Mouse (Mus musculus) hindbrain, embryonic 11.5 days (tissue): ENCODE results near the gene Nbea. TPM values are rescaled to one million over a fixed set of nuclear protein-coding genes. Genes with fewer than 3 reads are reported as not detected.
A peak's percentile ranks its signal among the peaks of the same experiment; 100 is the strongest.

Experiments
- ATAC-seq: fragments of 200-750 bp; cut with Nextera tagmentation; 2 replicates; pipeline ENCODE4 v1.8.0; 2017; ENCODE audit warnings: mild to moderate bottlenecking, moderate TSS enrichment, moderate library complexity; ENCODE audit not compliant: low FRiP score
- DNase-seq: peaks from one replicate; pipeline ENCODE4 v3.0.0-alpha.2; 2015; ENCODE audit warnings: low spot score
- H3K27ac ChIP-seq: fragments of 300-500 bp; sonication (generic); 2 replicates; pipeline ENCODE4 v1.5.1; 2014; ENCODE audit warnings: mild to moderate bottlenecking, low read depth, low read length
- H3K27me3 ChIP-seq: fragments of 300-500 bp; sonication (generic); 2 replicates; pipeline ENCODE4 v1.6.1; 2014; ENCODE audit warnings: mild to moderate bottlenecking, low read length, moderate library complexity, mixed read lengths; ENCODE audit not compliant: control insufficient read depth, insufficient read depth
- H3K36me3 ChIP-seq: fragments of 300-500 bp; sonication (generic); 2 replicates; pipeline ENCODE4 v1.6.1; 2014; ENCODE audit warnings: mild to moderate bottlenecking, low read length, moderate library complexity, mixed read lengths; ENCODE audit not compliant: control insufficient read depth, insufficient read depth
- H3K4me1 ChIP-seq: fragments of 300-500 bp; sonication (generic); replicated peaks from 2 replicates; pipeline ENCODE4 v1.6.1; 2014; ENCODE audit warnings: low read length, mixed read lengths; ENCODE audit not compliant: control insufficient read depth, insufficient read depth
- H3K4me2 ChIP-seq: fragments of 300-500 bp; sonication (generic); replicated peaks from 2 replicates; pipeline ENCODE4 v1.6.1; 2014; ENCODE audit warnings: mild to moderate bottlenecking, low read depth, low read length
- H3K4me3 ChIP-seq: fragments of 300-500 bp; sonication (generic); 2 replicates; pipeline ENCODE4 v1.5.1; 2014; ENCODE audit warnings: low read depth, low read length
- H3K9ac ChIP-seq: fragments of 300-500 bp; sonication (generic); 2 replicates; pipeline ENCODE4 v1.6.1; 2014; ENCODE audit warnings: low read depth, low read length
- H3K9me3 ChIP-seq: fragments of 300-500 bp; sonication (generic); 2 replicates; pipeline ENCODE4 v1.6.1; 2016; ENCODE audit warnings: low read length; ENCODE audit not compliant: control insufficient read depth
- WGBS: fragments of 180-500 bp; shearing (Covaris S2); extraction: QIAGEN DNeasy Blood & Tissue Kit; methylation state at CpG from one replicate; pipeline ENCODE4 v1.1.7; 2014; 5-methylcytosine and 5-hydroxymethylcytosine counted together
- polyA plus RNA-seq: library from polyadenylated mRNA; unstranded; fragments of >200 nt; fragmentation: Nextera tagmentation; extraction: Ambion mirVana; gene quantifications from 2 replicates; pipeline ENCODE4 v1.2.1, GENCODE M21; 2014

Gene Nbea
- polyA plus RNA-seq, 1 experiment from 2014 or later, result 34.1 TPM

DNA sequence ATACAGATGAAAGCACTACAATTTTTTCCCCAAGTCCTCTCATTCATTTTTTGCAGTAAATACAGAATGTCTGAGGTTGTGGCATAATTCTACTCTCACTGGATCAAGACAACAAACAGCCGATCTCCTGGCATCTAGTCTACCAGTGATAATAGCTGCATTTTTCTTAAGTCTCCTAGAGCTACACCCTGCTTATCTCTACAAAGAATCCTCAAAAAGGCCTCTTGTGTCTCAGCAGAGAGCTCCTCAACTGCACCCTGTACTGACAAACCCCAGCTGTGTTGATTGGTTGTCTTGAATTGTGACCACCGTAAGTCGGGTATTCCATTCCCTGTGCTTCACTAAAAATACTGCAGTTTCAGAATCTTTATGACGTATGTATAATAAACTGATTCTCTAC lies 118.3 kb downstream of the Nbea start:
- H3K9ac ChIP-seq, result no peak overlapping the region
- no peaks in the 10 kb centered on the region for H3K27me3 ChIP-seq
- H3K36me3 ChIP-seq, result no peaks in the 10 kb centered on the region
- DNase-seq (no peak), ATAC-seq (no peak)
- no peak overlapping the region for H3K27ac ChIP-seq
- H3K4me2 ChIP-seq, result no peak overlapping the region
- WGBS, result 89% methylated on average over 4 of the region's 4 CpGs
- H3K9me3 ChIP-seq, result no peaks in the 10 kb centered on the region
- H3K4me3 ChIP-seq, result no peak overlapping the region
- H3K4me1 ChIP-seq, result no peaks in the 10 kb centered on the region

DNA sequence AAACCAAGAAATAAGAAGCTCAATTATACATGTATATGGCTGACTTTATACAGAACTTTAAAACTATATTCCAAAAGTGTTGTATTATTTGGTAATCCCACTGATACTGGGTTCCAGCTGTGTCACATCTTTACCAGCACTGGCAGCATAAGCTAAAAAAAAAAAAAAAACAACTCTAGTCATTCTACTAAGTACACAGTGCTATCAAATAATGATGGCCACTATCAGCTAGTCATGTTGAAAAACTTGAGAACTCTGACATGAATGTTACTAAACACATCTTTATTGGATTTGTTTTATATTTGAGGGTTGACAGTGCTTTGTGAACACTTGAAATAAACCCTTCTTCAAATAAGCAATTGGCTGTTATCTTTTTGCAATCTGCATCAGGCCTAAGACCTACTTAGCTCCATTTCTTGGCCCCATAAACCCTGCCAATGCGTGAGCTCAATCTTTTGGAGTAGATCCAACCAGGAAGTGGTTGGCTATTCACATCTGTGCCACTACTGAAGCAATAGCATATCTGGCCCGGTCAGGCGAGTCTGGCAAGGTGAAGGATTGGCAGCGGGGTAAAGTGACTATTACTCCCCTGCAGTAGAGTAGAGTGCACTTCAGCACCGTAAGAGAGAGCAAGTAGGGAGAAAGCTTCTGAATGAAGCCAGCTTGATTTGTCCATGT lies 137.7 kb downstream of the Nbea start:
- DNase-seq (no peak), ATAC-seq (no peak)
- no peak overlapping the region for H3K9ac ChIP-seq
- H3K4me2 ChIP-seq, result no peak overlapping the region
- no peaks in the 10 kb centered on the region for H3K36me3 ChIP-seq
- H3K4me1 ChIP-seq, result no peaks in the 10 kb centered on the region
- no peaks in the 10 kb centered on the region for H3K27me3 ChIP-seq
- no peak overlapping the region for H3K27ac ChIP-seq
- H3K4me3 ChIP-seq, result no peak overlapping the region
- WGBS, result 97% methylated on average over 5 of the region's 5 CpGs
- H3K9me3 ChIP-seq, result no peaks in the 10 kb centered on the region

DNA sequence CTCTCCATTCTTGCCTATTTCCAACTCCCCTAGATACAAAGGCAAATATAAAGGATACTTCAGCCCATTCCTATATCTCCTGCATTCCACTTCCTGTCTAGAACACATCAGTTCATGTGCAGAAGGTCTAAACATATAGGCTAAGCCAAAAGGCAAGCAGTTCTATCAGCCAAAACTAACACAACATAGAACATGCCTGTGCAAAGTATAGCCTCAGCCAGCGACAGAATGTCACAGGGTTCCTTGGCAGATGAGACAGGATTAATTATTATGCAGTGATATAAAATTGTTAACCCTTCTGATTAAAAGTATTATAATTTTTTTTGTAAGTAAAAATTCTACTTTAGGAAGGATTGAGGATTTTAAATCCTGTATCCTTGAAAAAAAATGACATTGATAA lies 140.4 kb downstream of the Nbea start:
- Histone ChIP-seq H3K4me3 (no peak overlapping the region), H3K4me1 (no peaks in the 10 kb centered on the region), H3K9ac (no peak overlapping the region), H3K36me3 (no peaks in the 10 kb centered on the region), H3K27me3 (no peaks in the 10 kb centered on the region), H3K9me3 (no peaks in the 10 kb centered on the region), H3K27ac (no peak overlapping the region), H3K4me2 (no peak overlapping the region)
- WGBS, result 88% methylated on average over 1 of the region's 1 CpGs
- ATAC-seq (no peak), DNase-seq (no peak)

DNA sequence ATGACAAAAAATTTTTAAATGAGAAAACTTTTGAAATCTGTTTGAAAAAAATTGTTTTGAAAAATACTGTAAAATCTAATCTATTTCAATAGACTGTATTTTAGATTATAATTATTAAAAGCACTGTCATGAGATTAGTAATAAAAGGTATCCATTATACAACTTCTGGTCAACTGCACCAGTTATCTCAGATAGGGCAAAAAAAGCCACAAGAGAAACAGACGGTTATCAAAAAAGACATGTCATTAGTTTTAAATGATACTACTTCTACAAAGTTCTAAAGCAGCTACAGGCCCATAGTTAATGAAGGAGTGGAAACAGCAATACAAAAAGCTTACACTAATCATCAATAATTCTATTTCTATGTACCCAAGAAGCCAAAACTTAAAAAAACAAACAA lies 144.0 kb downstream of the Nbea start:
- DNase-seq (no peak), ATAC-seq (no peak)
- Histone ChIP-seq H3K4me1 (no peaks in the 10 kb centered on the region), H3K27ac (no peak overlapping the region), H3K27me3 (no peaks in the 10 kb centered on the region), H3K4me2 (no peak overlapping the region), H3K4me3 (no peak overlapping the region), H3K9me3 (no peaks in the 10 kb centered on the region), H3K36me3 (no peaks in the 10 kb centered on the region), H3K9ac (no peak overlapping the region)
- WGBS, result 93% methylated on average over 1 of the region's 1 CpGs

DNA sequence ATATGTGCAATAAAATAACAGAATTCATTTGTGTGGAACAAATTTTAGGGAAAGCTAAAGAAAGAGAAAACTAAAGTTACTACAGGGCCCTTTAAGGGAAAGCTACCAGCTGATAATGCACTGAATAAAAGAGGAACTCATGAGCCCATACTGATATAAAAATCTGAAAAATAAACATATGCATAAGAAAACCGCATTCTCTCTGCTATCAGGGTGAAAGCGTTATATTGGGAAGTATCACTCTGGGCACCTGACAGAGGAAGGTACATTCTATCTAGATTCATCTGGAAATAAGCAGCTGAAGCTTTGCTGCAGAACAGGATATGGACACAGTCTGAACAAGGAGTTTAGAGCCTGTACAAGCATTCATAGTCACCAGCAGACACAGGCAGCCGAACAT lies 148.9 kb downstream of the Nbea start:
- DNase-seq (no peak), ATAC-seq (no peak)
- no peak overlapping the region for H3K27ac ChIP-seq
- H3K4me2 ChIP-seq, result no peak overlapping the region
- H3K27me3 ChIP-seq, result no peaks in the 10 kb centered on the region
- H3K9me3 ChIP-seq, result no peaks in the 10 kb centered on the region
- H3K9ac ChIP-seq, result no peak overlapping the region
- no peaks in the 10 kb centered on the region for H3K4me1 ChIP-seq
- 88% methylated on average over 3 of the region's 3 CpGs for WGBS
- no peaks in the 10 kb centered on the region for H3K36me3 ChIP-seq
- no peak overlapping the region for H3K4me3 ChIP-seq

DNA sequence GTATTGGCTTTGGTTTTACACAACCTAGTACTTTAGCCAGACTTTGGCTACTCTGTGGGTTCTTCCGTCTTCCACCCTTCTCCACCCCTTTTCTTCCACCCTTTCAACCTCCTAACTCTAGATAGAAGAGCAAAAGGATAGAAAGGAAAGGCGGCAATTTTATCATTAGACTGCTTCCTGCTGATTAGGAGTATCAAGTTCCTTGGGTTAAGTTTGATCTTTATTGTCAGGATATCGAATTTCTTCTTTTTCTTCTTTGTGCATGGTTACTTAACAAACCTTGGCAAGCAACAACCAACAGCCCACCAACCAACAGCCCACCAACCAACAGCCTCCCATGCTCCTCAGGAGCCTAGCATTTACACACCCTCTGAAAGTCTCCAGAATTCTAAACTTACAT lies 165.0 kb downstream of the Nbea start:
- Histone ChIP-seq H3K4me3 (no peak overlapping the region), H3K27me3 (no peaks in the 10 kb centered on the region), H3K27ac (no peak overlapping the region), H3K4me1 (no peaks in the 10 kb centered on the region), H3K4me2 (no peak overlapping the region), H3K9me3 (no peaks in the 10 kb centered on the region), H3K9ac (no peak overlapping the region), H3K36me3 (no peaks in the 10 kb centered on the region)
- 89% methylated on average over 3 of the region's 3 CpGs for WGBS
- ATAC-seq, result no peak
- no peak for DNase-seq

DNA sequence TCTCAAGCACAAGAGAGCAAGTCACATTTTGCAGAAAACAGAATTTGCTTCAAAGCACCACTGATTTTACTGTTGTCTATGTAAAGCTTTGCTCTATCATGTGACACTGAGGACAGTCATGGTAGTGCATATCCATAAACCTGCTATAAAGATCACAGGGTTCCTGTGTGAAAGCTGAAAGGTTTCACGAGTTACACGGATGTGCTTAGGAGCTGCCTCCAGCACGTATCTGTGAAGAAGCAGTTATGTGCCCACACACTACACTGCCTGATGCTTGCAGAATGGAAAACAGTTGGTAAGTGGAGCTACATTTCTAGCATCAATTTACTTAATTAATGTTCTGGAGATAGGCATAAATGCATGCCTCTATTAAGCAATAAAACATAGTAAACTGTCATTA lies 172.4 kb downstream of the Nbea start:
- no peaks in the 10 kb centered on the region for H3K9me3 ChIP-seq
- H3K36me3 ChIP-seq, result no peaks in the 10 kb centered on the region
- ATAC-seq (no peak), DNase-seq (no peak)
- WGBS, result 91% methylated on average over 3 of the region's 3 CpGs
- H3K27ac ChIP-seq, result no peak overlapping the region
- H3K4me1 ChIP-seq, result no peaks in the 10 kb centered on the region
- H3K4me2 ChIP-seq, result no peak overlapping the region
- no peak overlapping the region for H3K4me3 ChIP-seq
- H3K9ac ChIP-seq, result no peak overlapping the region
- no peaks in the 10 kb centered on the region for H3K27me3 ChIP-seq

DNA sequence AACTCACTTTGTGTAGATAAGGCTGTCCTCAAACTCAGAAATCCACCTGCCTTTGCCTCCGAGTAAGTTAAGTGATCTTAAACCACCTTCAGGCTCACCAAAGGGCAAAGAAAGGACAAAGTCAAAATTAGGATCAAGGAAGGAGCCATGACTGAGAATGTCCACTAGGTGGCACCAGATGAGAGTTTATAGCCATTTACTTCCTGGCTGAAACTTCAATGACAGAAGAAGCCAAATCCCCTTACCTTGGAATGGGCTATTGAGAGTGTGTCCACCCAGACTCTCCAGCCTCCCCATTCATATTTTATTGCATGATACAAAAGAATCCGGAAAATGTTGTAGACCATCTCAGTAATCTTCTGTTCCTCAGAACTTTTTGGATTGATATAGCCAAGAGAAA lies 175.5 kb downstream of the Nbea start:
- Histone ChIP-seq H3K9me3 (no peaks in the 10 kb centered on the region), H3K4me1 (no peaks in the 10 kb centered on the region), H3K27me3 (no peaks in the 10 kb centered on the region), H3K27ac (no peak overlapping the region), H3K9ac (no peak overlapping the region), H3K4me3 (no peak overlapping the region), H3K36me3 (no peaks in the 10 kb centered on the region), H3K4me2 (no peak overlapping the region)
- WGBS, result 27% methylated on average over 2 of the region's 2 CpGs
- DNase-seq (peak; percentile 76), ATAC-seq (0 out of 2 replicates have a peak, but pooled peaks have one; percentile 35)

DNA sequence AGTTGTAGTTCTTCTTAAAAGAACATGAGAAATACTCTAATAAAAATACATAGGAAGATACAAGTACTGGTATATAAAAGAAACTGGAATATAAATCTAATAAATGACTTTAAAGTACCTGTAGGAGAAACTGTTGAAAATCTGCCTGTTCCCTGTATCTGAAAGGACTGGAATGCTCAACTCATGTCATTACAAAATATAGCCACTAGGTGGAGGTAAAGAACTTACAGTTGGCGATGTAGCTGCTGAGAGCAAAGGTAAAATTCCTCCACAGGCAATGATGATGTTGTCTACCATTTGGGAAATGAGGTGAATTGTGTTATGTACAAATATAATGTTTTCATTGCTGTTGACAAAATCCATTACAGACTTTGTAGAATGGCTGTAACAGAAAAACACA lies 183.2 kb downstream of the Nbea start:
- Histone ChIP-seq H3K4me3 (no peak overlapping the region), H3K9ac (no peak overlapping the region), H3K36me3 (no peaks in the 10 kb centered on the region), H3K27ac (no peak overlapping the region), H3K9me3 (no peaks in the 10 kb centered on the region), H3K4me2 (no peak overlapping the region), H3K27me3 (no peaks in the 10 kb centered on the region), H3K4me1 (no peaks in the 10 kb centered on the region)
- DNase-seq (peak; percentile 73), ATAC-seq (no peak)
- WGBS, result 6% methylated on average over 1 of the region's 1 CpGs
